Mouse (Mus musculus): ENCODE measurements at regions not wholly inside any gene's neighbourhood (a gene's known extent, or its start where the extent isn't known, plus 50 kb on each side); places are given as distances from the start of the nearest gene placed in this dataset.
"Not testable (repeated sequence)": the region's sequence is repeated elsewhere in the genome, so short reads cannot be mapped to it uniquely, and the experiment has no call there.

- DNase-seq: no peak
These were observed 284.0 kb downstream of the Rapgef2 start for GRCm38 (mm10) chr3:79002173-79002848.

GRCm38 (mm10) chr3:79001754-79002153, 284.6 kb downstream of the Rapgef2 start:
- DNase-seq: no peak

GRCm38 (mm10) chr3:79000293-79000692, 286.0 kb downstream of the Rapgef2 start:
- DNase-seq: no peak

GRCm38 (mm10) chr3:78999803-79000202, 286.5 kb downstream of the Rapgef2 start:
- DNase-seq: no peak

- peak; percentile 24 for DNase-seq
These were observed 298.2 kb downstream of the Rapgef2 start for GRCm38 (mm10) chr3:78988120-78988519.

- no peak for DNase-seq
These were observed 299.6 kb downstream of the Rapgef2 start for GRCm38 (mm10) chr3:78986726-78987125.

- no peak for DNase-seq
These were observed 305.3 kb downstream of the Rapgef2 start for GRCm38 (mm10) chr3:78981057-78981456.

- DNase-seq: no peak
These were observed 307.5 kb downstream of the Rapgef2 start for GRCm38 (mm10) chr3:78978781-78979180.

- peak; percentile 6 for DNase-seq
These were observed 319.4 kb downstream of the Rapgef2 start for GRCm38 (mm10) chr3:78966683-78967549.

- no peak for DNase-seq
These were observed 322.0 kb downstream of the Rapgef2 start for GRCm38 (mm10) chr3:78964231-78964858.

- DNase-seq: peak; percentile 39
These were observed 327.5 kb downstream of the Rapgef2 start for GRCm38 (mm10) chr3:78958781-78959180.

GRCm38 (mm10) chr3:78955364-78955763, 331.0 kb downstream of the Rapgef2 start:
- DNase-seq: no peak

- DNase-seq: not testable (repeated sequence)
These were observed 336.9 kb downstream of the Rapgef2 start for GRCm38 (mm10) chr3:78949385-78949784.

GRCm38 (mm10) chr3:78948700-78949099, 337.6 kb downstream of the Rapgef2 start:
- no peak for DNase-seq

GRCm38 (mm10) chr3:78948171-78948570, 338.1 kb downstream of the Rapgef2 start:
- peak; percentile 71 for DNase-seq

- no peak for DNase-seq
These were observed 339.1 kb downstream of the Rapgef2 start for GRCm38 (mm10) chr3:78947183-78947582.

GRCm38 (mm10) chr3:78944185-78944584, 342.1 kb downstream of the Rapgef2 start:
- DNase-seq: no peak

- no peak for DNase-seq
These were observed 353.3 kb downstream of the Rapgef2 start for GRCm38 (mm10) chr3:78932975-78933374.

GRCm38 (mm10) chr3:78919850-78920249, 366.5 kb downstream of the Rapgef2 start:
- DNase-seq: no peak

GRCm38 (mm10) chr3:78919407-78919806, 366.9 kb downstream of the Rapgef2 start:
- DNase-seq: peak; percentile 76

- no peak for DNase-seq
These were observed 378.0 kb downstream of the Rapgef2 start for GRCm38 (mm10) chr3:78908196-78908844.

GRCm38 (mm10) chr3:78907778-78908177, 378.5 kb downstream of the Rapgef2 start:
- DNase-seq: no peak
